Mouse (Mus musculus): ENCODE data around the gene Lrrc59. TPM values are rescaled to one million over a fixed set of nuclear protein-coding genes. Genes with fewer than 3 reads are reported as not detected.
"Not testable (repeated sequence)": the region's sequence is repeated elsewhere in the genome, so short reads cannot be mapped to it uniquely, and the experiment has no call there.

Lrrc59 gene
- polyA plus RNA-seq, 1 experiment from 2014 or later, result 165 TPM

- Histone ChIP-seq H3K4me3 (no peak overlapping the region), H3K4me1 (no peaks in the 10 kb centered on the region), H3K9ac (no peak overlapping the region), H3K4me2 (no peak overlapping the region), H3K9me3 (replicated peaks) (no peaks in the 10 kb centered on the region), H3K27ac (no peak overlapping the region), H3K36me3 (ENCODE audit: poor library complexity, severe bottlenecking) (peaks cover 96% of the 10 kb centered on the region), H3K27me3 (no peaks in the 10 kb centered on the region)
- ATAC-seq, result no peak
- 87% methylated on average over 8 of the region's 8 CpGs for WGBS
Measured at GRCm38 (mm10) chr11:94644461-94645219, 15.1 kb downstream of the Lrrc59 start.

GRCm38 (mm10) chr11:94646457-94646856, 16.9 kb downstream of the Lrrc59 start:
- H3K4me2 ChIP-seq, result no peak overlapping the region
- no peak overlapping the region for H3K27ac ChIP-seq
- H3K4me1 ChIP-seq, result no peaks in the 10 kb centered on the region
- no peak overlapping the region for H3K9ac ChIP-seq
- no peaks in the 10 kb centered on the region for H3K9me3 ChIP-seq (replicated peaks)
- WGBS, result 93% methylated on average over 4 of the region's 4 CpGs
- H3K4me3 ChIP-seq, result no peak overlapping the region
- ATAC-seq, result no peak
- H3K27me3 ChIP-seq, result no peaks in the 10 kb centered on the region
- peaks cover 94% of the 10 kb centered on the region for H3K36me3 ChIP-seq (ENCODE audit: poor library complexity, severe bottlenecking)

- H3K9ac ChIP-seq; H3K4me3 ChIP-seq; H3K27ac ChIP-seq; H3K4me2 ChIP-seq; ATAC-seq; H3K27me3 ChIP-seq; H3K9me3 ChIP-seq (replicated peaks): not testable (repeated sequence)
- peaks cover 50% of the 10 kb centered on the region for H3K36me3 ChIP-seq (ENCODE audit: poor library complexity, severe bottlenecking)
- H3K4me1 ChIP-seq, result peaks cover 21% of the 10 kb centered on the region
- 96% methylated on average over 5 of the region's 7 CpGs for WGBS
Measured at GRCm38 (mm10) chr11:94651241-94651640, 21.7 kb downstream of the Lrrc59 start.

- peaks cover 21% of the 10 kb centered on the region for H3K4me1 ChIP-seq
- H3K9ac ChIP-seq, result 0 out of 2 replicates have a peak overlapping the region, but pooled peaks have one; percentile 65
- no peaks in the 10 kb centered on the region for H3K9me3 ChIP-seq (replicated peaks)
- H3K27me3 ChIP-seq, result no peaks in the 10 kb centered on the region
- peak overlapping the region; percentile 71 for H3K4me2 ChIP-seq
- H3K27ac ChIP-seq, result no peak overlapping the region
- no peak; the same call in 1 of the 2 replicates for ATAC-seq
- 55% methylated on average over 8 of the region's 8 CpGs for WGBS
- H3K36me3 ChIP-seq (ENCODE audit: poor library complexity, severe bottlenecking), result peaks cover 48% of the 10 kb centered on the region
- H3K4me3 ChIP-seq, result peak overlapping the region; percentile 64
Measured at GRCm38 (mm10) chr11:94652973-94653372, 23.4 kb downstream of the Lrrc59 start.

- peak; percentile 94 for ATAC-seq
- WGBS, result 2% methylated on average over 32 of the region's 32 CpGs
- no peaks in the 10 kb centered on the region for H3K9me3 ChIP-seq (replicated peaks)
- peak within 1 kb of the TSS; percentile 89 for H3K27ac ChIP-seq
- peak within 1 kb of the TSS; percentile 64 for H3K4me3 ChIP-seq
- H3K9ac ChIP-seq, result peak within 1 kb of the TSS; percentile 65
- peaks cover 21% of the 10 kb centered on the region for H3K4me1 ChIP-seq
- H3K4me2 ChIP-seq, result peak within 1 kb of the TSS; percentile 71
- peaks cover 49% of the 10 kb centered on the region for H3K36me3 ChIP-seq (ENCODE audit: poor library complexity, severe bottlenecking)
- H3K27me3 ChIP-seq, result no peaks in the 10 kb centered on the region
Measured at GRCm38 (mm10) chr11:94653663-94654436, 24.3 kb downstream of the Lrrc59 start, which contains the start of the genes Mrpl27 and Eme1. Gene Mrpl27 (plus strand): TSS chr11:94653767. Gene Eme1 (minus strand): TSS chr11:94653964.

- no peaks in the 10 kb centered on the region for H3K9me3 ChIP-seq (replicated peaks)
- no peak overlapping the region for H3K27ac ChIP-seq
- 63% methylated on average over 1 of the region's 1 CpGs for WGBS
- H3K9ac ChIP-seq, result no peak overlapping the region
- H3K27me3 ChIP-seq, result no peaks in the 10 kb centered on the region
- H3K4me2 ChIP-seq, result no peak overlapping the region
- no peak for ATAC-seq
- H3K4me1 ChIP-seq, result no peaks in the 10 kb centered on the region
- no peak overlapping the region for H3K4me3 ChIP-seq
- H3K36me3 ChIP-seq (ENCODE audit: poor library complexity, severe bottlenecking), result peaks cover 91% of the 10 kb centered on the region
Measured at GRCm38 (mm10) chr11:94661344-94661743, 31.8 kb downstream of the Lrrc59 start.

- 95% methylated on average over 6 of the region's 6 CpGs for WGBS
- ATAC-seq, result no peak
Measured at GRCm38 (mm10) chr11:94665281-94665680, 35.7 kb downstream of the Lrrc59 start.

GRCm38 (mm10) chr11:94674984-94675383, 45.4 kb downstream of the Lrrc59 start:
- peaks cover 27% of the 10 kb centered on the region for H3K4me1 ChIP-seq
- no peaks in the 10 kb centered on the region for H3K27me3 ChIP-seq
- no peaks in the 10 kb centered on the region for H3K9me3 ChIP-seq (replicated peaks)
- ATAC-seq, result no peak
- H3K9ac ChIP-seq, result no peak overlapping the region
- H3K4me2 ChIP-seq, result no peak overlapping the region
- H3K4me3 ChIP-seq, result no peak overlapping the region
- H3K27ac ChIP-seq, result no peak overlapping the region
- 84% methylated on average over 5 of the region's 5 CpGs for WGBS
- peaks cover 10% of the 10 kb centered on the region for H3K36me3 ChIP-seq (ENCODE audit: poor library complexity, severe bottlenecking)

More at GRCm38 (mm10) chr11:94665281-94665680, 35.7 kb downstream of the Lrrc59 start:
- H3K27me3 ChIP-seq, result no peaks in the 10 kb centered on the region
- no peaks in the 10 kb centered on the region for H3K9me3 ChIP-seq (replicated peaks)
- no peak overlapping the region for H3K27ac ChIP-seq
- peaks cover 94% of the 10 kb centered on the region for H3K36me3 ChIP-seq (ENCODE audit: poor library complexity, severe bottlenecking)
- H3K4me3 ChIP-seq, result no peak overlapping the region
- H3K4me2 ChIP-seq, result no peak overlapping the region
- H3K4me1 ChIP-seq, result no peaks in the 10 kb centered on the region
- no peak overlapping the region for H3K9ac ChIP-seq

GRCm38 (mm10) chr11:94675446-94675845, 45.9 kb downstream of the Lrrc59 start:
- Histone ChIP-seq H3K27me3 (no peaks in the 10 kb centered on the region), H3K9ac (peak overlapping the region; percentile 98; the same call in 1 of the 2 replicates), H3K9me3 (replicated peaks) (no peaks in the 10 kb centered on the region), H3K4me2 (peak overlapping the region; percentile 86; the same call in 1 of the 2 replicates), H3K4me1 (peaks cover 27% of the 10 kb centered on the region), H3K27ac (no peak overlapping the region), H3K4me3 (0 out of 2 replicates have a peak overlapping the region, but pooled peaks have one; percentile 90), H3K36me3 (ENCODE audit: poor library complexity, severe bottlenecking) (peaks cover 5% of the 10 kb centered on the region)
- 74% methylated on average over 5 of the region's 5 CpGs for WGBS
- no peak for ATAC-seq

GRCm38 (mm10) chr11:94676308-94676707, 46.7 kb downstream of the Lrrc59 start:
- WGBS, result 37% methylated on average over 4 of the region's 4 CpGs
- ATAC-seq, result no peak
- peaks cover 27% of the 10 kb centered on the region for H3K4me1 ChIP-seq
- H3K27me3 ChIP-seq, result no peaks in the 10 kb centered on the region
- peak overlapping the region; percentile 90 for H3K4me3 ChIP-seq
- H3K9me3 ChIP-seq (replicated peaks), result no peaks in the 10 kb centered on the region
- H3K36me3 ChIP-seq (ENCODE audit: poor library complexity, severe bottlenecking), result 0 out of 2 replicates have a peak, but pooled peaks cover 4% of the 10 kb centered on the region
- peak overlapping the region; percentile 86 for H3K4me2 ChIP-seq
- H3K27ac ChIP-seq, result no peak overlapping the region
- peak overlapping the region; percentile 98 for H3K9ac ChIP-seq

GRCm38 (mm10) chr11:94676754-94677606, 47.4 kb downstream of the Lrrc59 start, which contains the start of gene Xylt2:
Gene Xylt2 (minus strand): TSS chr11:94677515.
- H3K27ac ChIP-seq, result peak within 1 kb of the TSS; percentile 91
- peak within 1 kb of the TSS; percentile 86 for H3K4me2 ChIP-seq
- H3K9me3 ChIP-seq (replicated peaks), result no peaks in the 10 kb centered on the region
- peaks cover 27% of the 10 kb centered on the region for H3K4me1 ChIP-seq
- H3K9ac ChIP-seq, result peak within 1 kb of the TSS; percentile 98
- peak; percentile 96 for ATAC-seq
- H3K4me3 ChIP-seq, result peak within 1 kb of the TSS; percentile 90
- under 1% methylated on average over 79 of the region's 82 CpGs for WGBS
- H3K36me3 ChIP-seq (ENCODE audit: poor library complexity, severe bottlenecking), result 0 out of 2 replicates have a peak, but pooled peaks cover 4% of the 10 kb centered on the region
- no peaks in the 10 kb centered on the region for H3K27me3 ChIP-seq
